Mouse (Mus musculus) liver, embryonic 11.5 days (tissue): Measurements from ENCODE around the gene Dzip1. TPM values are rescaled to one million over a fixed set of nuclear protein-coding genes. Genes with fewer than 3 reads are reported as not detected.

Experiments
- ATAC-seq: fragments of 200-750 bp; cut with Nextera tagmentation; replicated peaks from 2 replicates; pipeline ENCODE4 v1.8.0; 2017; ENCODE audit warnings: moderate number of reproducible peaks, mild to moderate bottlenecking, moderate TSS enrichment, moderate library complexity; ENCODE audit not compliant: low FRiP score
- DNase-seq: peaks from one replicate; pipeline ENCODE4 v3.0.0-alpha.2; 2017; ENCODE audit warnings: low spot score
- H3K27ac ChIP-seq: fragments of 300-500 bp; sonication (generic); 2 replicates; pipeline ENCODE4 v1.5.1; 2014; ENCODE audit warnings: mild to moderate bottlenecking, low read depth, low read length, control low read depth
- H3K27me3 ChIP-seq: fragments of 300-500 bp; sonication (generic); replicated peaks from 2 replicates; pipeline ENCODE4 v1.6.1; 2014; ENCODE audit warnings: low read length, mixed read lengths; ENCODE audit not compliant: control insufficient read depth, insufficient read depth
- H3K36me3 ChIP-seq: fragments of 300-500 bp; sonication (generic); 2 replicates; pipeline ENCODE4 v1.6.1; 2014; ENCODE audit warnings: mild to moderate bottlenecking, low read length, moderate library complexity, mixed read lengths; ENCODE audit not compliant: control insufficient read depth, insufficient read depth
- H3K4me1 ChIP-seq: fragments of 300-500 bp; sonication (generic); replicated peaks from 2 replicates; pipeline ENCODE4 v1.6.1; 2014; ENCODE audit warnings: low read length, mixed read lengths; ENCODE audit not compliant: control insufficient read depth, insufficient read depth
- H3K4me2 ChIP-seq: fragments of 300-500 bp; sonication (generic); 2 replicates; pipeline ENCODE4 v1.6.1; 2014; ENCODE audit warnings: mild to moderate bottlenecking, control low read depth, moderate library complexity
- H3K4me3 ChIP-seq: fragments of 300-500 bp; sonication (generic); 2 replicates; pipeline ENCODE4 v1.5.1; 2014; ENCODE audit warnings: low read depth, low read length, control low read depth
- H3K9ac ChIP-seq: fragments of 300-500 bp; sonication (generic); 2 replicates; pipeline ENCODE4 v1.6.1; 2014; ENCODE audit warnings: low read depth, low read length, control low read depth
- H3K9me3 ChIP-seq: fragments of 300-500 bp; sonication (generic); 2 replicates; pipeline ENCODE4 v1.6.1; 2016; ENCODE audit warnings: low read length, inconsistent platforms, mixed read lengths; ENCODE audit not compliant: control insufficient read depth
- WGBS: fragments of 180-500 bp; shearing (Covaris S2); extraction: QIAGEN DNeasy Blood & Tissue Kit; methylation state at CpG from one replicate; pipeline ENCODE4 v1.1.7; 2014; 5-methylcytosine and 5-hydroxymethylcytosine counted together
- polyA plus RNA-seq: library from polyadenylated mRNA; unstranded; fragments of >200 nt; fragmentation: Nextera tagmentation; extraction: Ambion mirVana; gene quantifications from 2 replicates; pipeline ENCODE4 v1.2.1, GENCODE M21; 2014

Gene Dzip1
- polyA plus RNA-seq, 1 experiment from 2014 or later: 7.2 TPM

GRCm38 (mm10) chr14:118911521-118911920, 13.7 kb downstream of the Dzip1 start:
- no peaks in the 10 kb centered on the region; the same call in 1 of the 2 replicates for H3K36me3 ChIP-seq
- H3K27me3 ChIP-seq: no peaks in the 10 kb centered on the region
- 87% methylated on average over 6 of the region's 6 CpGs for WGBS
- no peak overlapping the region for H3K9ac ChIP-seq
- no peak for DNase-seq
- H3K9me3 ChIP-seq: no peaks in the 10 kb centered on the region
- no peak overlapping the region for H3K27ac ChIP-seq
- no peak for ATAC-seq
- H3K4me3 ChIP-seq: no peak overlapping the region
- no peak overlapping the region for H3K4me2 ChIP-seq
- 0 out of 2 replicates have a peak, but pooled peaks cover 5% of the 10 kb centered on the region for H3K4me1 ChIP-seq

- peak overlapping the region; percentile 53; the same call in 1 of the 2 replicates for H3K9ac ChIP-seq
Measured at GRCm38 (mm10) chr14:118910332-118911222, 14.7 kb downstream of the Dzip1 start.

GRCm38 (mm10) chr14:118909872-118910271, 15.4 kb downstream of the Dzip1 start:
- Histone ChIP-seq H3K9ac (no peak overlapping the region), H3K36me3 (no peaks in the 10 kb centered on the region; the same call in 1 of the 2 replicates), H3K4me3 (no peak overlapping the region), H3K27ac (no peak overlapping the region), H3K4me2 (no peak overlapping the region; the same call in 1 of the 2 replicates), H3K9me3 (no peaks in the 10 kb centered on the region), H3K27me3 (no peaks in the 10 kb centered on the region), H3K4me1 (0 out of 2 replicates have a peak, but pooled peaks cover 5% of the 10 kb centered on the region)
- DNase-seq: no peak
- 76% methylated on average over 8 of the region's 8 CpGs for WGBS
- no peak for ATAC-seq

More at GRCm38 (mm10) chr14:118910332-118911222, 14.7 kb downstream of the Dzip1 start:
- no peaks in the 10 kb centered on the region for H3K9me3 ChIP-seq
- 0 out of 2 replicates have a peak, but pooled peaks cover 5% of the 10 kb centered on the region for H3K4me1 ChIP-seq
- H3K27me3 ChIP-seq: no peaks in the 10 kb centered on the region
- H3K36me3 ChIP-seq: no peaks in the 10 kb centered on the region; the same call in 1 of the 2 replicates
- WGBS: 50% methylated on average over 29 of the region's 29 CpGs
- ATAC-seq (peak; percentile 63), DNase-seq (peak; percentile 49)
- H3K4me3 ChIP-seq: peak overlapping the region; percentile 22; the same call in 1 of the 2 replicates
- peak overlapping the region; percentile 50 for H3K4me2 ChIP-seq
- no peak overlapping the region for H3K27ac ChIP-seq

DNA sequence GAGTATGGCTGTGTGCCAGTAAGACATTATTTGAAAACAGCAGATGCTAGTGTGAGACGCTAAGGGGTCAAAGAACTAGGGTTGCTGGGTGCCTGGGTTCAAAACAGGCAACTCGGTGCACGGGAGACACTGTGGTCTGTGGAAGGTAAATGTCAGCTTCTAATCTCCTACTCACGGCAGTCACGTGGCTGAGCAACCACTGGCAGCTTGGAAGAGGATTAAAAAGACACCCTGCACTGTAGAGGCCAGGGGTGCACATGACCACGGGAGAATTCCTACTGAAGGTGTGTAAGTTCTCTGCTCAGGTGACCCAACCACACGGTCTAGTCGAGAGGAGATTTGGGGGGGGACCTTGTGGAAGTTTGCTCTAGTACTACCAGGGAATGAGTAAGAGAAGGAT, 17.7 kb downstream of the Dzip1 start:
- WGBS: 69% methylated on average over 8 of the region's 8 CpGs
- H3K27me3 ChIP-seq: no peaks in the 10 kb centered on the region
- H3K36me3 ChIP-seq: no peaks in the 10 kb centered on the region; the same call in 1 of the 2 replicates
- ATAC-seq: no peak
- no peak overlapping the region for H3K27ac ChIP-seq
- H3K9me3 ChIP-seq: no peaks in the 10 kb centered on the region
- 0 out of 2 replicates have a peak, but pooled peaks cover 3% of the 10 kb centered on the region for H3K4me1 ChIP-seq
- no peak overlapping the region for H3K4me3 ChIP-seq
- no peak overlapping the region for H3K4me2 ChIP-seq
- DNase-seq: no peak
- no peak overlapping the region for H3K9ac ChIP-seq

DNA sequence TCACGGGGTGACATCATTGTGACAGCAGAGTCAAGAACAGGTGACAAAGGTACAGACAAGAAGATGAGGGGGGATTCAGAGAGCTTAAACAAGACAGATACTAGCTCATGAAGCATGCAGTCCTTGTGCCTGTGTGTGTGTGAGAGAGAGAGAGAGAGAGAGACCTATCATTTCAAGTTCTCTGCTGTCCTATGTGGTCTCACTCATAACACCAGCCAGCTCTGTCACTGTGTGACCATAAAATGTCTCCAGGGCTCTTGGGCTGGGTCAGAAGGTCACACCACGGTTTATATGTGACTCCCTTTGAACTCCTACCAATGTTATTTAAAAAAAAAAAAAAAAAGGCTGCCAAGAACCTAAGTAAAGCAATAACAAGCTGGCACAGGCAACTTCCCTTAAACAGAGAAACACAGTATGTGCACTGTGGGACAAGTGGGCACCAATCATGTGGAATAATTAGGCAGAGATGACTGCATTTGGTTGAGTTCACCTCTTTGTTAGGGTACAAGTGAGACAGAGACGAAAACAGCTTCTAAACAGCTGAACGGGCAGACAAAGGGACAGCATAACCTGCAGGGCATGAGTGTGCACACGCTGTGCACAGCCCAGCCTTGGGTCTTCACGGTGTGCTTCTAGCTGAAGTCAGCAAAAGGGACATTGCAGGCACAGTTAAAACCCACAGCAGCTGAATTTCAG, 21.2 kb downstream of the Dzip1 start:
- 74% methylated on average over 6 of the region's 6 CpGs for WGBS
- Histone ChIP-seq H3K27me3 (no peaks in the 10 kb centered on the region), H3K9me3 (no peaks in the 10 kb centered on the region), H3K4me2 (no peak overlapping the region), H3K9ac (no peak overlapping the region), H3K36me3 (peaks cover 2% of the 10 kb centered on the region; the same call in 1 of the 2 replicates), H3K4me1 (no peaks in the 10 kb centered on the region), H3K27ac (no peak overlapping the region), H3K4me3 (no peak overlapping the region)
- DNase-seq (no peak), ATAC-seq (no peak)

DNA sequence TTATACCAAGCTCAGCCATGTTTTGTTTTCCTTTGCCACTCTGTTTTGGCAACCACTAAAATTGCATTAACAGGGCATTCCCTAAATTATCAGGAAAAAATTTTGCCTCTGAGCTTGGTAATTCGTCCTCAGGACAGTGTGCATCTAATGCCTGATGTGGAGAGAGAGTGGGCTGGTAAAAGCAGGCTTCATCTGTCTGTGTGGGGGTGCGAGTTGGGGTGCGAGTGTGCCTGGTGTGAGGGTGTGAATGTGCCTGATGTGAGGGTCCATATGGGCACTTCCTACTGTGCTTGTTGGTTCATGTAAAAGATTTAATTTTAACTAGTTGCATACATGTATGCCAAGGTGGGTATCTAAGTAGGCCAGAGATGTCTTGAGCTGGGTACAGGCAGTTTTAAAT, 21.9 kb downstream of the Dzip1 start:
- Histone ChIP-seq H3K27me3 (no peaks in the 10 kb centered on the region), H3K36me3 (peaks cover 2% of the 10 kb centered on the region; the same call in 1 of the 2 replicates), H3K4me1 (no peaks in the 10 kb centered on the region), H3K4me3 (no peak overlapping the region), H3K9ac (no peak overlapping the region), H3K9me3 (no peaks in the 10 kb centered on the region), H3K4me2 (no peak overlapping the region), H3K27ac (no peak overlapping the region)
- ATAC-seq (no peak), DNase-seq (no peak)
- WGBS: 73% methylated on average over 3 of the region's 3 CpGs

DNA sequence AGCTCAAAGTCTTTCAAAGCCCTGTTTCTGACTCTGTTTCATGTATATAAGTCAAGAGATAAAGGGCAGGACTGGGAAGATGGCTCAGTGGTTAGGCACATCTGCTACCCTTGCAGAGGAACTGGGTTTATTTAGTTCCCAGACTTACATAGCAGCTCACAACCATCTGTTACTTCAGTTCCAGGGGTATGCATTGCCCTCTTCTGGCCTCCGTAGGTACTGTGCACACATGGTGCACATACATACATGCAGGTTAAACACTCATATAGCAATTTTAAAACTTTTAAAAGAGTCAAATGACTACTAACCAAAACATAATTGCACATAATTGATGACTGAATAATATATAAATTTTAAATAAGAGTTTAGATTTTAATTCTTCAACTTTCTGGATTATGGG, 24.3 kb downstream of the Dzip1 start:
- Histone ChIP-seq H3K4me3 (no peak overlapping the region), H3K36me3 (0 out of 2 replicates have a peak, but pooled peaks cover 2% of the 10 kb centered on the region), H3K4me2 (no peak overlapping the region), H3K27ac (no peak overlapping the region), H3K9me3 (no peaks in the 10 kb centered on the region), H3K4me1 (no peaks in the 10 kb centered on the region), H3K9ac (no peak overlapping the region), H3K27me3 (no peaks in the 10 kb centered on the region)
- WGBS: 95% methylated on average over 1 of the region's 1 CpGs
- DNase-seq: no peak
- no peak for ATAC-seq

- no peak overlapping the region for H3K27ac ChIP-seq
- no peak for ATAC-seq
- H3K4me3 ChIP-seq: no peak overlapping the region
- H3K4me1 ChIP-seq: no peaks in the 10 kb centered on the region
- 0 out of 2 replicates have a peak, but pooled peaks cover 2% of the 10 kb centered on the region for H3K36me3 ChIP-seq
- H3K9ac ChIP-seq: no peak overlapping the region
- no peak overlapping the region for H3K4me2 ChIP-seq
- no peaks in the 10 kb centered on the region for H3K9me3 ChIP-seq
- WGBS: 76% methylated on average over 11 of the region's 11 CpGs
- H3K27me3 ChIP-seq: no peaks in the 10 kb centered on the region
- no peak for DNase-seq
Measured at GRCm38 (mm10) chr14:118899940-118900339, 25.3 kb downstream of the Dzip1 start.
